Mouse (Mus musculus) cerebellum, adult 9-11 months (tissue): ENCODE results near the gene Prkce.

ENCODE experiments used
- DNase-seq: peaks from one replicate; pipeline ENCODE4 v3.0.0; 2022

The Prkce gene

DNA sequence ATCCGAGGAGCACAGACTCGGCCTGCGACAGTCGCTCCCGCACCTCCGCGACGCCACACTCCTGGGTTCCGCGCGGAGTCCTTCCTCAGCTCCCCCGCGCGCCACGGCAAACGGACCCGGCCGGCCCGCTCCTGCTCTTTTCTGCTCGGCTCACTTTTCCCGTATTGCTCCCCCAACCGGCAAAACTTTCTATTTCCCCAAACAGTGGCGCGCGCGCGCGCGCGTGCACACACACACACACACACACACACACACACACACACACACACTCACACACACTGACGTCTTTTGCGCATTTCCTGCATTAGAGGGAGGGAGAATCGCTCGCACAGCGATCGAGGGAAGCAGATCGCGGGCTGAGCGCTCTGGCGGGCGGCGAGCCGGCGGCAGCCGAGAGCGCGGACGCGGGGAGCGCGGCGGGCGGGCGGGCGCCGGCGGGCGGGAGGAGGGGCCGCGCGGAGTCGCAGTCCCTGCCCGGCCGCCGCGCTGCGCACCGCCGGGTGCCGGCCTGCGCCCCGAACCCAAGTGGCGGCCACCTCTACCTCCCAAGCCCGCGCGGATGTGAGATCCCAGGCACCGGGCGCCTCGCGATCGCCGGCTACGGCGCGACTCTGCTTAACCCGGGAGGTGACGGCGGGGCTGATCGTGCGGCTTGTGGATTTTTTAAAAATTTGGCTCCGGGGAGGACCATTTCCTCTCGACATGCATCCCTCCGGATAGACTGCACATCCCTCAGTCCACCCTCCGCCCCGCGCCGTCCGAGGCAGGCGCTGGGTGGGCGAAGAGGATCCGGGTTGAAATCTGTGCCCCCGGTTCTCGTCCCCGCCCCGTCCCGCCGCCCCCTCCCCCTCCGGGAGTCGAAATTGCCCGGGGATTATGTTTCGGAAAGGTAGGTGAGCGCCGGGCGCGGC, at the start of gene Prkce:
TSS of gene Prkce (plus strand) at position 466 of the 911 bp plus-strand sequence.
- peak; percentile 82 for DNase-seq

GRCm38 (mm10) chr17:86123146-86123545, 44.4 kb upstream of the Prkce start:
- no peak for DNase-seq

DNA sequence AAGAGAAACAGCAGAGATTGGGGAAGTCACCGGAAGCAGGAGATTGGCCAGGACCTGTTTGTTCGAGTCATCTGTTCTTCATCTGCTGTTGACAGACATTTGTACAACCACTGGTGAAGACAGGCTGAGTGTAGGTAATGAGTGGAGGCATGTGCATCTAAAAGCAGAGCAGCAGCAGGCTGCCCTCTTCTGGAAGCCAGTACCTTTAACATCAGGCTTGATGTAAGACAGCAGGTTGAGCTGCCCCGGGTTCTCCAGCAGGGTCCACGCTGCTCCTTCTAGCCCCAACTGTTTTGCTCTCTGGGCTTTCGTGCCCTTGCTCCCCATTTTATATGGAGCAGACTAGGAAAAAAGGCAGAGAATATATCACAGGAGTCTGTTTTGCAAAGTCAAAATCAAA, 41.7 kb upstream of the Prkce start:
- DNase-seq: no peak

DNA sequence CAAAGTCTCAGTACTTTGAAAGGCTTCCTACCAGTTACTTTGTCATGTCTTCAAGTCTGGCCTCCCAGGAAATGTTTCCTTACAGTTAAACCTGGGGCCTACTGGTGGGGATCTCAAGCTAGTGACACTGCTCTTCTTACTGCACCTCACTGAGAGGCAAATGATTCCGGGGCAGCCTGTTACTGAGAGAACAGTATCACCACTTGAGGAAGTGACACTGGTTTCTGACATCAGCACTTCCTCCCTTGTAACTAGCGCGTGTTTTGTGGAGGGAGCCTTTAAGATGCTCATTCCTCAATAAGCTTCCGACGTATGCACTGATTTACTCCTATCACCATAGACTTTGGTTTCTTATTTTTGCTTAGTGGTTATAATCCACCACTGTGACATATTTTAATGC, 39.4 kb upstream of the Prkce start:
- DNase-seq: no peak

DNA sequence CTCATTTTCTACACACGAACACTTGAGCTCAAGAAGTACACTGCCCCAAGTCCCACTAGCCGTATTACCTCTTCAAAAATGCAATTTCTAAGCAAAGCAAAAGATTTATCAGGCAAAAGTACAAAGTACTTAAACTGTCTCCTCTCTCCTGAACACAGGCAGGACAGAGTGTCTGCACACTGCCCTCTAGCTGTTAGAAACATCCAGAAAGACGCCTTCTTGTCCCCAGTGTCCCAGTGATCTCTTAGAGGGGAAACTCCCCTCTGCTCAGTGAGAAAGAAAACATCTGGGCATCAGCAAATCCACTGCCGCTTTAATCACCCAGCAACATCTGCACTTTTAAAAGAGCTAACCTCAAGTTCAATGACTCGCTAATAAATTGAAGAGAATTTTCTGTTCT, 35.1 kb upstream of the Prkce start:
- no peak for DNase-seq

DNA sequence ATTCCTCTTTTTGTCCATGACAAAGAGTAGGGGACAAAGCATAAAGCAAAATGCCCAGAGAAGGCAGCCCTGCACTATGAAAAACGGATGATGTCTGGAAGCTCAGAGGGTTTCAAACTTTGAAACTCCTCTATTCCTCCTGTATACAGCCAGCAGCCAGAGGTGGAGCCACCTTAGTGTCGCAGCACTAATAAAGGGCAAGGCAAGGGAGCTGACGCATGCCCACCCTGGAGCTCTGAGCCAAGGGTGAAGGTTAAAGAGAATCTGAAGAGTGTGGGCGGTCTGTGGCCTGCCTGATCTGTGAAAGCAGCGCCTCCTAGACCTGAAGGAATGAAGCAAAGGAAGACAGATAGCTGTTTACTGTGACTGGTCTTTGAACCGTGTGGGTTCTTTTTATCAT, 33.1 kb upstream of the Prkce start:
- no peak for DNase-seq

DNA sequence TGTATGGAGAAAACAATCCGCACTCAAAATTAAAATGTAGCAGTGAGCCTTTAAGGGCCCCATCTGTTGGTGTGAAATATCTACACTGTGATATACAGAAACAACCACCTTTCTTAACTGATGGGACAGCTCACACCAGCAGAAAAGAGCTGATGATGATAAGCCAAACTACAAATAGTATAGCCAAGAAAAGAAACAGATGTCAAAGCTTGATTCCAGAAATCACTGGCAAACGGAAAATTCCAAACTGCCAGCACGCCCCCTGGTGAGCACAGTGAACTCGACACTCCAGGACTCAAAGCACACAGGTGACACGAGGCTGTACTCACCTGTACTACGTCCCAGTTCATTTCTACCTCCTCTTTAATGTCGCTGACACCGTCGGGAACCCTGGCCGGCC, 31.8 kb upstream of the Prkce start:
- no peak for DNase-seq

DNA sequence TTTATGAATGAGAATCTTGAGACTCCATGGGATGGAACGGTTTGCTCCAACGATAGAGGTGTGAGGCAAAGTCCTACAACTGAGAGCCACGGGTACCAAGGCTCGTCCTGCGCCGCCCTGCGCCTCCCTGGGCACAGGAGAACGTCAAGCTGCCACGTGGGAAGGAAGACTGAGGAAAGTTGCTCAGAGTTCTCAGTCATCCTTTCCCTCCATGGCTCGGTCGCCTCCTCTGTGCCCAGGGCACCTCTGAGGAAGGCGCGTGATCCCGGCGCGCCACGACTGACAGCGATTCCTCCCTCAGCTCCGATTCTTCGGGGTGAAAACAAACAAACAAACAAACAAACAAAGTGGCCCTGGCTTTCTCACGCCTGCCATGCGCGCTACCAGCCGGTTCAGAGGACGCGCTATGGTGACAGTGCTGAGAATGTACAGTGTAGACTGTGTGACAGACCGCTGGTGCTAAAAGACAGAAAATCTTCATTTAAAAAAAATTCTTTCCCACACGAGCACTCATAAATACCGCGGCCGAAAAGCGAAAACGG, 23.0 kb upstream of the Prkce start:
- peak; percentile 63 for DNase-seq

DNA sequence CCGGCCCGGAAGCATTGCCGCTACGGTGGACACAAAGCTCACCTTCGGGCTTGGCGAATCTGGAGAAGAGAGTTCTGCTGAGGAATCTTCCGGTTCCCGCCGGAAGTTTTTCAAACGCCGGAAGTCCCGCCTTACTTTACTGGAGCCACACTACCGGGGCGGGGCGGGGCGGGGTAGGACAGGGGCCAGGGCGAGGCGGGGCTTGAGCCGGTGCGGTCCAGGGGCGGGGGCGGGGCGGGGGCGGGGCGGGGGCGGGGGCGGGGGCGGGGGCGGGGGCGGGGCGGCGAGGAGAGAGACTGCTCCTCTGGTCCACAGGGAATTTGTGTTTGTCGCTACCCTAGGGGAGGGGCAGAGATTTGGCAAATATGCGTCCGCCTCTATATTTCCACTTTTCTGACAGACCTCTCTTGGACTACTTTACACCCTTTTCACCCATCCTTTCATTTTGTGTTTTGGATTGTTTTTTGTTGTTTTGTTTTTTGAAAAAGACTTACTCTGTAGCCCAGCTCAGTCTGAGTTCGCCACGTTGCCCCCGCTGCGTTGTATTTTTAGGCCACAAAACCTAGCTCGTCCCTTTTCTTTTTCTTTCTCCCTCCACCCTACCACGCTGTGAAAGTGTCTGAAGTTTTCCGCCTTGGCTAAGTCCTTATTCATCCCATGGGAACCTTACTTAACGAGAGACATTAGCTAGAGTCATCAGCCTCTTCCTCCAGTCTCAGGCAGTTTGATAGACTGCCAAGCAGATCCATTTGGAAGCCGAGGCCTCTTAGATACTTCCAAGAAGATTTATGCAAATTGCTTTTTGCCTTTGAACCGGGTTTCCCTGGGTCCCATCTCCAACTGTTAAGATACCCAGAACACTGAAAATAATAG, 22.3 kb upstream of the Prkce start, which contains the start of gene Srbd1:
TSS of gene Srbd1 (minus strand) at position 97 of the 873 bp plus-strand sequence.
- peak; percentile 89 for DNase-seq

DNA sequence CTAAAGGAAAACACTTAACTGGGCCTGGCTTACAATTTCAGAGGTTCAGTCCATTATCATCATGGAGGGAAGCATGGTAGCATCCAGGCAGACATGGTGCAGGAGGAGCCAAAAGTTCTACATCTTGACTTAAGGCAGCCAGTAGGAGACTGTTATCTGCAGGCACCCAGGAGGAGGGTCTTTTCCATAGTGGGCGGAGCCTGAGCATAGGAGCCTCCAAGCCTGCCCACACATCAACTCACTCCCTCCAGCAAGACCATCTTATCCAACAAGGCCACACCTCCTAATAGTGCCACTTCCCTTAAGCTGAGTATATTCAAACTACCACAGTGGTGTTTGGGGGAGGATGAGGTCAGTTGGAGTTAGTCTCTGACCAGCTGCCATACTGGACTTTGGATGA, 17.9 kb upstream of the Prkce start:
- DNase-seq: no peak

DNA sequence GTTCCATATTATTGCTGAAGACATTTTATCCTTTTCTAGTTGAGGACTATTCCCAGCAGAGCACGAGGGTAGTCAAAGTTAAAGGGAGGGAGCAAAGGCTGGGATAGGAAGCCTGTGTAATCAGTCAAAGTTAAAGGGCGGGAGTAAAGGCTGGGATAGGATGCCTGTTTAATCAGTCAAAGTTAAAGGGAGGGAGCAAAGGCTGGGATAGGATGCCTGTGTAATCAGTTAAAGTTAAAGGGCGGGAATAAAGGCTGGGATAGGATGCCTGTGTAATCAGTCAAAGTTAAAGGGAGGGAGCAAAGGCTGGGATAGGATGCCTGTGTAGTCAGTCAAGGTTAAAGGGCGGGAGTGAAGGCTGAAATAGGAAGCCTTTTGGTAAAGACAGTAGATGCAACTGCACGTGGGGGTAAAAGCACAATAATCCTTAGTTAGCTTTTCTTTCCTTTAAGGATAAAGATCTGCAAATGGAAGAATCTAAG, 16.7 kb upstream of the Prkce start:
- peak; percentile 36 for DNase-seq

GRCm38 (mm10) chr17:86156999-86157398, 10.6 kb upstream of the Prkce start:
- DNase-seq: no peak

DNA sequence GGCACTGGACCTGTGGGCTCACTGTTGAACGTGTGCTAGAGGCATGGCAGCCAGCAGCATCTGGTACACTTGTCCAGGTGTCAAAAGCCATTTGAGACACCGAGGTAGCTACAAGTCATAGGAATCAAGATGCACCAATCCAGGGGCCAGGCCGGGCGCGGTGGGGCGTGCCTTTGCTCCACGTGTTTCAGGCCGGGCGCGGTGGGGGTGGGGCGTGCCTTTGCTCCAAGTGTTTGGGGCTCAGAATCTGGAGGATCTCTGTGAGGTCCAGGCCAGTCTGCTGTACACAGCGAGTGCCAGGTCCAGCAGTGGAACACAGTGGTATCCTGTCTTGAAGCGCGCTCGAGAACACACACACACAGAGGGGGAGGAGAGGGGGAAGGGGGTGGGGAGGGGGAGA, 4.9 kb upstream of the Prkce start:
- peak; percentile 47 for DNase-seq

DNA sequence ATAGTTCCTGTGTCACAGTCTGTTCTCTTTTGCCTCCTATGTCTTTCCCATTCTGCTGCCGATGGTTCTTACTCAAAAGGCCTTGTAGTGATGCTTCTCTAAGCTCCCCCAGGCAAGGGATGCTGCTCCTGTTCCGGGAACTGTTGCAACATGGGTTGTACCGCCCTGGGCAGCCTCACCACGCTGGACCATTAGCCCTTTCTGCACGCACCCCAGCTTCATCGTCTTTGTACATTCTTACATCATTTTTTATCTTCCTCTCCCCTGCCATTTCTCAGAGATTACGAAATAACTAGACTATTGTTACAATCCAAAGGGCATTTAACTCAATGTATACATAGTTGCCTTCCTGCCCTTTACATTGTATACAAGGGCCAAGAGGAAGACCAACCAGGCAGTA, 3.2 kb upstream of the Prkce start:
- DNase-seq: no peak

DNA sequence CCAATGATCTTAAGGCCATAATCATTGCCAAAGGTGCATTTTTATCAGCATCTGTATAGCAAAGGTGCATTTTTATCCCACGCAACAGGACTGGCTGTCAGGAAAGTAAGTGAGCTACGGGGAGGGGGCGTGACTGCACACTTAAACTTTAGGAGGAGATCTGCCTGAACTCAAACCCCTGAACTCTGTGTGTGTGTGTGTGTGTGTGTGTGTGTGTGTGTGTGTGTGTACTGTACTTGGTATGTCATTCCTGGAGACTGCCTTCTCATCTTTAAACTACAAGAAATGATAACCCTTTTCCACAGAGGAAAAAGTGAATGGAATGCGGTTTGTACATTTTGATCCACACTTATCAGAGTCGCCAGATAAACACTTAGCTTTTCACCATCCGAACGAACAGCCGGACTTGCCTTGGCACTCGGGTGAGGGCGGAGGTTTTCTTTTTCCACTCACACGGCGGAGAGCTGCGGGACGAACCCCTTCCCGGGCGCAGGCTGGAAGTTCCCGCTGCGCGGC, 1.5 kb upstream of the Prkce start:
- no peak for DNase-seq

GRCm38 (mm10) chr17:86166567-86167319, 842 bp upstream of the Prkce start:
- peak; percentile 84 for DNase-seq

DNA sequence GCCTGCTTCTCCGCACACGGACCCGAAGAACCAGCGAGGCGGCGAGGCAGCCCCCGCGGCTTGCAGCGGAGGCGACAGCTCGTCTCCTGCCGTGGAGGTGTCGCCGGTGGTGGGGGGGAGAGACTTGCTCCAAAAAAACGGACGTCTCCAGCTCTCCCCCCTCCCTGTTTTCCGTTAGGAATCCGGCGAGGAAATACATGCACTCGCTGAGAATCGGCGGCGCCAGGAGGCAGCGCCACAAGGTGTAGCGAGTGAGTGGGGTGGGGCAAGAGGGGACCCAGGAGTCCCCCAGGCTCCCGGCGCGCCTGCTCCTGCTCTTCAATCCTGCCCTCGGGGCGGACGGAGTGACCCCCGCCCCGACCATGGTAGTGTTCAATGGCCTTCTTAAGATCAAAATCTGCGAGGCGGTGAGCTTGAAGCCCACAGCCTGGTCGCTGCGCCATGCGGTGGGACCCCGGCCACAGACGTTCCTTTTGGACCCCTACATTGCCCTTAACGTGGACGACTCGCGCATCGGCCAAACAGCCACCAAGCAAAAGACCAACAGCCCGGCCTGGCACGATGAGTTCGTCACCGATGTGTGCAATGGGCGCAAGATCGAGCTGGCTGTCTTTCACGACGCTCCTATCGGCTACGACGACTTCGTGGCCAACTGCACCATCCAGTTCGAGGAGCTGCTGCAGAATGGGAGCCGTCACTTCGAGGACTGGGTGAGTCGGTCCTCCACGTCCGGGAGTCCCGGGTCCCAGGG, 821 bp downstream of the Prkce start:
- DNase-seq: peak; percentile 78

DNA sequence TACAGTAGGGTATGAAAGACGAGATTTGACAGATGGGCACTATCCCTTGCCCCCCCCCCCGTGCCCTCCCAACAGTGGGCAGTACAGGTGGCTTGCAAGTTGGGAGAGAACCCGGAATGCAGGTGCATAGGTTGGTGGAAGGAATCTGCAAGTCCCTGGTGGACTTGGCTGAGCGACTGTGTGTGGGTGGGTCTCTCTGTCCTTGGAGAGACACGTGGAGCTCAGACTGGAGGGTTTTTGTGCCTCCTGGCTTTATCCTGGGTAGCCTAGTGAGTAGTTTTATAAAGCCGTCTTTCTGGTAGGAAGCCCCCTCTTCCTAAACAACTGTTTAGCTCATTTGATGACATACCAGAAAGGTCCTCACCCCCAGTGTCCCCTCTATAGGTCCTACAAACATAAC, 1.5 kb downstream of the Prkce start:
- DNase-seq: peak; percentile 47

- DNase-seq: no peak
Measured at GRCm38 (mm10) chr17:86170164-86170958, 2.8 kb downstream of the Prkce start.

- no peak for DNase-seq
Measured at GRCm38 (mm10) chr17:86175516-86175915, 7.9 kb downstream of the Prkce start.

DNA sequence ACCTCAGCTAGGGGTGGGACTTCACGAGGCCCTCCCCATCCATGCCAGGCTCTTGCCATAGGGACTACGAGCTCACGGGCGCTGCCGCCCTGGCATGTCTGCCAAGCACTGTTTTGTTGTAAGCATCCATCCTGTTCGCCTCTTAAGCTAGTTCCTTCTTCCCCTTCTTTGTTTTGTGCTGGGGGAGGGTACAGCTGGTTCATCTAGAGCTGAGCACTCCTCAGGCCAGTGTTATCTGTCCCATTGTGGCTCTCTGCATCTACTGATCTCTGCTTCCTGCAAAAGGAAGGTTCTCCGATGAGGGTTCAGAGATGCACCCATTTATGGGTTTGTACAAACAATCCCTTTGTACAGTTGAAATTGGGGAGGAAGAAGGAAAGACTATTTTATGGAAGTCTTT, 9.1 kb downstream of the Prkce start:
- DNase-seq: no peak
